Mouse (Mus musculus) neural tube, embryonic 14.5 days (tissue): ENCODE measurements around the gene Dbi. TPM values are rescaled to one million over a fixed set of nuclear protein-coding genes. Genes with fewer than 3 reads are reported as not detected.

Source experiments
- ATAC-seq: fragments of 200-750 bp; cut with Nextera tagmentation; 2 replicates; pipeline ENCODE4 v1.8.0; 2017; ENCODE audit warnings: low read depth, mild to moderate bottlenecking, moderate TSS enrichment, moderate library complexity
- H3K27ac ChIP-seq: fragments of 300-500 bp; sonication (generic); 2 replicates; pipeline ENCODE4 v1.5.1; 2014; ENCODE audit warnings: low read depth, mild to moderate bottlenecking, control low read depth, low read length, moderate library complexity, mixed read lengths
- H3K27me3 ChIP-seq: fragments of 300-500 bp; sonication (generic); 2 replicates; pipeline ENCODE4 v1.6.1; 2014; ENCODE audit warnings: low read length; ENCODE audit not compliant: control insufficient read depth, insufficient read depth
- H3K36me3 ChIP-seq: fragments of 300-500 bp; sonication (generic); 2 replicates; pipeline ENCODE4 v1.6.1; 2014; ENCODE audit warnings: low read length, mixed read lengths; ENCODE audit not compliant: control insufficient read depth, insufficient read depth
- H3K4me1 ChIP-seq: fragments of 300-500 bp; sonication (generic); 2 replicates; pipeline ENCODE4 v1.6.1; 2014; ENCODE audit warnings: low read length; ENCODE audit not compliant: control insufficient read depth, insufficient read depth
- H3K4me2 ChIP-seq: fragments of 300-500 bp; sonication (generic); 2 replicates; pipeline ENCODE4 v1.6.1; 2014; ENCODE audit warnings: mild to moderate bottlenecking, low read depth, low read length, control low read depth
- H3K4me3 ChIP-seq: fragments of 300-500 bp; sonication (generic); 2 replicates; pipeline ENCODE4 v1.5.1; 2014; ENCODE audit warnings: low read depth, low read length, control low read depth, mixed read lengths
- H3K9ac ChIP-seq: fragments of 300-500 bp; sonication (generic); replicated peaks from 2 replicates; pipeline ENCODE4 v1.6.1; 2014; ENCODE audit warnings: low read depth, mild to moderate bottlenecking, control low read depth, low read length, mixed read lengths
- H3K9me3 ChIP-seq: fragments of 300-500 bp; sonication (generic); 2 replicates; pipeline ENCODE4 v1.6.1; 2016; ENCODE audit warnings: low read length; ENCODE audit not compliant: control insufficient read depth
- WGBS: fragments of 180-500 bp; shearing (Covaris S2); extraction: QIAGEN DNeasy Blood & Tissue Kit; methylation state at CpG from one replicate; pipeline ENCODE4 v1.1.7; 2014; 5-methylcytosine and 5-hydroxymethylcytosine counted together
- polyA plus RNA-seq: library from polyadenylated mRNA; unstranded; fragments of >200 nt; fragmentation: Nextera tagmentation; extraction: Ambion mirVana; gene quantifications from 2 replicates; pipeline ENCODE4 v1.2.1, GENCODE M21; 2014

Gene Dbi
- polyA plus RNA-seq, 1 experiment from 2014 or later, result 1,897 TPM

- H3K27ac ChIP-seq, result no peak overlapping the region
- no peaks in the 10 kb centered on the region for H3K9me3 ChIP-seq
- ATAC-seq, result no peak
- H3K4me2 ChIP-seq, result no peak overlapping the region
- H3K4me1 ChIP-seq, result no peaks in the 10 kb centered on the region
- H3K9ac ChIP-seq, result no peak overlapping the region
- H3K27me3 ChIP-seq, result no peaks in the 10 kb centered on the region
- no peaks in the 10 kb centered on the region for H3K36me3 ChIP-seq
- WGBS, result 80% methylated on average over 3 of the region's 3 CpGs
- H3K4me3 ChIP-seq, result no peak overlapping the region
Measured at GRCm38 (mm10) chr1:120066625-120067024, 54.3 kb downstream of the Dbi start.

GRCm38 (mm10) chr1:120066159-120066558 lies 54.7 kb downstream of the Dbi start:
- no peak for ATAC-seq

DNA sequence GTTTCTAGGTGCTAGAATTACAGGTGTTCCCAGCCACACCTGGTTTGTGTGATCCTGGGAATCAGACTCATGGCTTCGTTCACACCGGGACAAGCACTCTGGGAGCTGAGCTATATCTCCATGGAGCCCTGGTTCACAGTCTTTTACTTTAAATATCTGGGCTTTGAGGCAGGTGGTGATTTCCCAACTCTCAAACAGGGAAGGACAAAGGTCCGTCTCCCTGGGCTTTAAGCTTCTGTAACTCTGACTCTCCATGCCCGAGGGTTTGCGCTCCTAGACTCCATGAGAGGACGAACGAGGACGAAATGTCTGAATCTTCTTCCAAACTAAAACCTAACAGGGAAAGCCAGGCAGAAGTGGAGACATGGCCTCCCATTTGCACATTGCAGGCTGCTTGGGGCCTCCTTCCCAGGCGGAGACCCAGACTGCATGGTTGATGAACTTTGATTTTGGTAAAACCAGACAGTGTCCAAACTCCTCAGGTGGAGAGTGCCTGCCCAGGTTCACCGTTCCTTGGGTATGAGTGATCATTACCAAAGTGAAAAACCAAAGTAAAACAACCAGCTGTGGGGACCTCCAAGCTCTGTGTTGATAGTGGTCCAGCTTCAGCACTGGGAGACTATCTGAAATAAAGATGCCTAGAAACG lies 56.7 kb downstream of the Dbi start:
- H3K4me3 ChIP-seq, result no peak overlapping the region
- H3K27me3 ChIP-seq, result no peaks in the 10 kb centered on the region
- 95% methylated on average over 11 of the region's 11 CpGs for WGBS
- no peaks in the 10 kb centered on the region for H3K36me3 ChIP-seq
- no peak overlapping the region for H3K9ac ChIP-seq
- H3K27ac ChIP-seq, result no peak overlapping the region
- H3K4me1 ChIP-seq, result no peaks in the 10 kb centered on the region
- no peaks in the 10 kb centered on the region for H3K9me3 ChIP-seq
- H3K4me2 ChIP-seq, result no peak overlapping the region
- ATAC-seq, result no peak

More at GRCm38 (mm10) chr1:120066159-120066558, 54.7 kb downstream of the Dbi start:
- H3K36me3 ChIP-seq, result no peaks in the 10 kb centered on the region
- no peaks in the 10 kb centered on the region for H3K9me3 ChIP-seq
- WGBS, result 87% methylated on average over 8 of the region's 8 CpGs
- no peaks in the 10 kb centered on the region for H3K4me1 ChIP-seq
- H3K4me2 ChIP-seq, result no peak overlapping the region
- no peak overlapping the region for H3K9ac ChIP-seq
- no peak overlapping the region for H3K4me3 ChIP-seq
- no peak overlapping the region for H3K27ac ChIP-seq
- no peaks in the 10 kb centered on the region for H3K27me3 ChIP-seq

Other genes with a start within 250 kb of the Dbi start
- gene Tmem177, start 207.9 kb downstream of the Dbi start, polyA plus RNA-seq, result 5.9 and 6.7 TPM in 2 replicates
- 0.13 and 0.18 TPM in 2 replicates for gene Cfap221, start 123.8 kb downstream of the Dbi start, polyA plus RNA-seq
- gene Sctr, start 114.2 kb downstream of the Dbi start, polyA plus RNA-seq, result 0.66 and 0.77 TPM in 2 replicates
- gene Tmem37, start 47.0 kb downstream of the Dbi start, polyA plus RNA-seq, result 2.6 and 9.0 TPM in 2 replicates
- 17.3 and 18.9 TPM in 2 replicates for gene 3110009E18Rik, start 109 bp upstream of the Dbi start, polyA plus RNA-seq
- gene Steap3, start 151.6 kb upstream of the Dbi start, polyA plus RNA-seq, result 1.7 and 3.0 TPM in 2 replicates
- gene C1ql2, start 219.5 kb upstream of the Dbi start, polyA plus RNA-seq, result 0.99 and 1.0 TPM in 2 replicates